Mouse (Mus musculus) liver, embryonic 15.5 days (tissue): ENCODE data around the gene Gm20458. TPM values are rescaled to one million over a fixed set of nuclear protein-coding genes. Genes with fewer than 3 reads are reported as not detected.

ENCODE experiments used
- ATAC-seq: fragments of 200-750 bp; cut with Nextera tagmentation; 2 replicates; pipeline ENCODE4 v1.8.0; 2017; ENCODE audit warnings: moderate number of reproducible peaks, mild to moderate bottlenecking, moderate library complexity; ENCODE audit not compliant: insufficient read depth
- H3K27ac ChIP-seq: fragments of 300-500 bp; sonication (generic); replicated peaks from 2 replicates; pipeline ENCODE4 v1.5.1; 2015; ENCODE audit warnings: mild to moderate bottlenecking, inconsistent platforms
- H3K27me3 ChIP-seq: fragments of 300-500 bp; sonication (generic); 2 replicates; pipeline ENCODE4 v1.6.1; 2015; ENCODE audit warnings: mild to moderate bottlenecking, inconsistent platforms
- H3K36me3 ChIP-seq: fragments of 300-500 bp; sonication (generic); replicated peaks from 2 replicates; pipeline ENCODE4 v1.6.1; 2015; ENCODE audit warnings: moderate library complexity, mild to moderate bottlenecking, inconsistent platforms
- H3K4me1 ChIP-seq: fragments of 300-500 bp; sonication (generic); replicated peaks from 2 replicates; pipeline ENCODE4 v1.6.1; 2015; ENCODE audit warnings: inconsistent platforms
- H3K4me2 ChIP-seq: fragments of 300-500 bp; sonication (generic); 2 replicates; pipeline ENCODE4 v1.6.1; 2015; ENCODE audit warnings: moderate library complexity, mild to moderate bottlenecking, inconsistent platforms
- H3K4me3 ChIP-seq: fragments of 300-500 bp; sonication (generic); replicated peaks from 2 replicates; pipeline ENCODE4 v1.5.1; 2015; ENCODE audit warnings: mild to moderate bottlenecking, inconsistent platforms
- H3K9ac ChIP-seq: fragments of 300-500 bp; sonication (generic); 2 replicates; pipeline ENCODE4 v1.6.1; 2015; ENCODE audit warnings: moderate library complexity, mild to moderate bottlenecking, inconsistent platforms
- H3K9me3 ChIP-seq: fragments of 300-500 bp; sonication (generic); replicated peaks from 2 replicates; pipeline ENCODE4 v1.6.1; 2016; ENCODE audit warnings: inconsistent platforms
- whole genome bisulfite sequencing: fragments of 180-500 bp; shearing (Covaris S2); methylation state at CpG from one replicate; pipeline ENCODE4 v1.1.7; 2015; ENCODE audit warnings: mixed read lengths; ENCODE audit not compliant: insufficient replicate concordance; 5-methylcytosine and 5-hydroxymethylcytosine counted together
- polyA plus RNA-seq: library from polyadenylated mRNA; unstranded; fragments of >200 nt; fragmentation: Nextera tagmentation; extraction: Ambion mirVana; gene quantifications from 2 replicates; pipeline ENCODE4 v1.2.1, GENCODE M21; 2015

Gene Gm20458
- polyA plus RNA-seq, 1 experiment from 2014 or later: 5.0 TPM

DNA sequence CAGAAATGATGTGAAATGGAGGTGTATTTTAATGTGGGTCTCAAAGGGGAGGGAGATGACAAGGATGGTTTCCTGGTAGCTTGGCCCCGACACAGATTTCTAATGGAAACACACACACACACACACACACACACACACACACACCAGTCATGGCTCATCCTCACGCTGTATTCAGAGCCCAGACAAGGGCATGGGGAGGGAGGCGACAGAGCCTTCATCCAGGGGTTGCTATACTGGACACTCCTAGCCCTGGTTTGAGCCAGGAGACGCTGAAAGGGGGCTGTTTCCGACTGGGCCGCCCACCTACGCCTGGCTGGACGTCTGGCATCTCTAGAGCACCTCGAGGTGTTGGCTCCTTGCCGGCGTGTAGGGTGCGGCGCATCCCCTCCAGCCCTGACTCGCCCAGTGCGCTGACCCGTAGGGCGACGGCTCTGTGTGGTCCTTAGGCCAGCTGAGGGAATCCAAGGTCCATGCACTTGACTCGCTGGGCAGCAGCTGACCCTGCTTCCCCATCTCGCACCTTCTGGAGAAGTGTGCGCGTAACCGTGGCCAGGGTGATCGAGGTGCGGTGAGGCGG, 25.0 kb downstream of the Gm20458 start, which contains the start of gene Dbndd2:
Dbndd2 (plus strand) TSS at position 426 of the 577 bp plus-strand sequence.
- no peaks in the 10 kb centered on the region for H3K9me3 ChIP-seq
- H3K27ac ChIP-seq: no peak within 1 kb of the TSS
- no peaks in the 10 kb centered on the region; the same call in 1 of the 2 replicates for H3K36me3 ChIP-seq
- H3K4me1 ChIP-seq: peaks cover 5% of the 10 kb centered on the region; the same call in 1 of the 2 replicates
- peak within 1 kb of the TSS; percentile 59 for H3K4me3 ChIP-seq
- H3K4me2 ChIP-seq: peak within 1 kb of the TSS; percentile 72
- H3K27me3 ChIP-seq: peaks cover 50% of the 10 kb centered on the region
- WGBS: 5% methylated on average over 26 of the region's 26 CpGs
- no peak within 1 kb of the TSS for H3K9ac ChIP-seq
- ATAC-seq: 0 out of 2 replicates have a peak, but pooled peaks have one; percentile 35

DNA sequence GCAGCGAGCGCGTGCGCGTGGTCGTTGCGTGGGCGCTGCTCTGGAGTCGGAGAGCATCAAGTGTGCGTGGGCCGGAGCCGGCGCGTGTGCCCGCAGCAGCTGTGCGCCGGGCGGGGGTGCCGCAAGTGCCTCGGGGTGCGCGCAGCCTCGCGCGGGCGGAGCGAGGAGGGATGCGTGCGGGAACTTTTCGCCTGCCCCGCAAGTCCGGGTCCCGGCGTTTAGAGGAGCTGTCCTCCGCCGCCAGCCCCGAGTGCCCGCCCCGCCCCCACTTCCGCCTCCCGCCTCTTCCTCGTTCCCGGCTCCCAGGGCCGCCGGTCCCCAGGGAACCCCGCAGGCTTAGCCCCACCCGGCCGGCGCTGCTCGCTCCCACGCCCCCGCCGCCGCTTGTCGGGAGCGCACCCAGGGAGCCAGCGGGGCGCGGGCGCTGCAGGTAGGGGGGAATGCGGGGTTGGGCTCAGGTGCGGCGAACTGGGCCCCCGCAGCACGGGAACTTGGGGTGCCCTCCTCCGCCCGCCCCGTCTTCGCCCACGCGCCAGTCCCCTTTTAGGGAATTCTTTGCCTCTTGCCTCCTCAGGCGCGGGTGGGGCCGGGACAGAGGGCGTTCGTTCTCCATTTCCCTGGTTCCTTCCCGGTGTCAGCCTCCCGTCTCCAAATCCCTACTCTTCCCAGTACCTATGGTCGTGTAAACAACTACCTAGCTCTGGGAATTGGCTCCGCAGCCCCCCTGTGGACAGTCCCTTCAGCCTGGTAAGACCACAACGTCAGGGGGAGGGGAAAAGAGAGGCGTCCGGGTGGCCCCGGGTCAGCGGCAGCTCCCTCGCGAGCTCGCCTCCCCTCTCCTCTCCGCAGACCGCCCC, 25.7 kb downstream of the Gm20458 start:
- Histone ChIP-seq H3K4me2 (peak overlapping the region; percentile 72), H3K4me1 (peaks cover 5% of the 10 kb centered on the region; the same call in 1 of the 2 replicates), H3K9me3 (no peaks in the 10 kb centered on the region), H3K27me3 (peaks cover 50% of the 10 kb centered on the region), H3K27ac (no peak overlapping the region), H3K9ac (no peak overlapping the region), H3K4me3 (peak overlapping the region; percentile 59), H3K36me3 (no peaks in the 10 kb centered on the region; the same call in 1 of the 2 replicates)
- under 1% methylated on average over 86 of the region's 90 CpGs for WGBS
- peak; percentile 40 for ATAC-seq

DNA sequence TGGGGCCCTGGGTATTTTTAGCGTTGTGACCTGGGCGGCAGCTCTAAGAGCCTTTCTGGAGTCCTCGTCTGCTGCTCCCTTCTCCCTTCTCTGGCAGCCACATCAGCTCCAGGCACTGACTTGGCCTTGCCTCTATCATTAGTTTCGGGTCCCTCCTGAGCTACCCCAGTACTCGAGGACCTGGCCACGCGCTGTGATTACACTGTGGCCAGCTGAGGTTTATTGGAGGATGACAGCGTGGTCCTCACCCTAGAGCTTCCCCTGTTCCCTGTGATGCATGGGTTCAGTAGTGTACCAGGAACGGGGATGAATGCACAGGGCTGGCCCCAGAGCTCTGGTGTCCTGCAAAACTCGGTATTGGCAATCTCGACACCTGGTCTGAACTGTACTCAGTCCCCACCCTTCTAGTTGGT, 26.4 kb downstream of the Gm20458 start:
- Histone ChIP-seq H3K9ac (no peak overlapping the region), H3K4me2 (peak overlapping the region; percentile 72), H3K27ac (no peak overlapping the region), H3K4me3 (peak overlapping the region; percentile 59), H3K36me3 (no peaks in the 10 kb centered on the region; the same call in 1 of the 2 replicates), H3K9me3 (no peaks in the 10 kb centered on the region), H3K27me3 (peaks cover 50% of the 10 kb centered on the region), H3K4me1 (peaks cover 5% of the 10 kb centered on the region; the same call in 1 of the 2 replicates)
- 13% methylated on average over 11 of the region's 11 CpGs for WGBS
- no peak for ATAC-seq

DNA sequence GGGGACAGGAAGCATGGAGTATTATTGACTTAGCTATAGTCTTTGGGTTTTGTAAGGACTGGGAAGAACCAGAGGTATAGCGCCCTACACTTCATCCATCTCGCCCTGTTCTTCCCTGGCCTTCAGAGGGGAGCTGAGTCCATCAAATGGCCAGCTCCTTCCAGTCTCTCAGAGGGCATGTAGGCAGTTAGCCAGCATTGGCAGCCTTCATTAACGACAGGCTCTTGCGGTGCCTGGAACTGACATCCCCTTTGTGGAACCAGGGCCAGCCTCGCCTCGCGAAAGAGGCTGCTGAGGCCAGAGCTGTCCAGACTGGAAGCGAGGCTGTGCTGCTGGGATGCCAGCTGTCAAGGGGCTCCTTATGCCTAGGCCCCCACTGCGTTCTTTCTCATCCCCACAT, 27.0 kb downstream of the Gm20458 start:
- ATAC-seq: no peak
- H3K27me3 ChIP-seq: peaks cover 50% of the 10 kb centered on the region

DNA sequence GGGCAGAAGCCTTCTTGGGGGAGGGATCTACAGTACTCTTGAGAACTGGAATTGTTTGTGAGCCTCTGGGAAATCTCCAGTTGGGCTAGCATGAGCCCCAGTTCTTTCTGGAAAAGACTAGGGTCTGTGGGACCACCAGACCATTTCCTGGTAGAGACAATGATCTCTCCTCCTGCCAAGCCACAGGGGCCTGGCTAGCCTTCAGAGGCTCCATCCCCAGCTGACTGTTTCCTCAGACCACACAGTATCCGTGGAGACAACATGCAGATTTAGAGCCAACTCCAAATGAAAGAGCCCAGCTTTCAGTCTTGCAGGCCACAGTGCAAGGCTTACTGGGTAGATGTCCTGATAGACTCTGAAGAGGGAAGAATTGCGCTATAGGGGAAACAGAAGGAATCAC, 33.4 kb downstream of the Gm20458 start:
- ATAC-seq: no peak
- Histone ChIP-seq H3K36me3 (peaks cover under 1% of the 10 kb centered on the region; the same call in 1 of the 2 replicates), H3K27ac (no peak overlapping the region), H3K27me3 (no peaks in the 10 kb centered on the region), H3K9me3 (no peaks in the 10 kb centered on the region), H3K4me2 (no peak overlapping the region), H3K4me3 (no peak overlapping the region), H3K4me1 (peaks cover 21% of the 10 kb centered on the region), H3K9ac (no peak overlapping the region)
- 41% methylated on average over 2 of the region's 2 CpGs for WGBS

More for the DNA sequence above, 27.0 kb downstream of the Gm20458 start:
- no peaks in the 10 kb centered on the region; the same call in 1 of the 2 replicates for H3K36me3 ChIP-seq
- H3K4me2 ChIP-seq: no peak overlapping the region
- no peaks in the 10 kb centered on the region for H3K9me3 ChIP-seq
- WGBS: 45% methylated on average over 9 of the region's 9 CpGs
- no peak overlapping the region for H3K9ac ChIP-seq
- no peak overlapping the region for H3K4me3 ChIP-seq
- H3K27ac ChIP-seq: no peak overlapping the region
- peaks cover 5% of the 10 kb centered on the region; the same call in 1 of the 2 replicates for H3K4me1 ChIP-seq

DNA sequence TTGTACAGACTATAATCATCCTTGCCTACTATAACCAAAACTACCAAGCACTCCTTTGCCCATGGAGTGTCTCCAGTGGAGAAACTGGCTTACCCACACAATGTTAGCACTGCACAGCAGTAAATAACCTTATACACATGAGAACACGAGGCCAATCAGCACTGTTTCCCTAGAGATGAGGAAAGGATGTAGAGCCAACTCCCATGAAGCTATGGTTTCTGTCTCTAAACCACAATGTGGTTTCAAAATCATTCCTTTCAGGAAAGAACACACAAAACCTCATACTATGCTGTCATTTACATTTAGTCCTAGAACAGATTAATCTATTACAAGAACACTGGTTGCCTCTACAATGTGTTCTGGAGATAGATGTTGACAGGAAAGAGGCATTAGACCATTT, 35.6 kb downstream of the Gm20458 start:
- WGBS: 18% methylated on average over 1 of the region's 1 CpGs
- ATAC-seq: no peak
- Histone ChIP-seq H3K4me1 (peaks cover 23% of the 10 kb centered on the region), H3K9me3 (no peaks in the 10 kb centered on the region), H3K27me3 (no peaks in the 10 kb centered on the region), H3K36me3 (peaks cover 16% of the 10 kb centered on the region), H3K4me3 (0 out of 2 replicates have a peak overlapping the region, but pooled peaks have one; percentile 88), H3K9ac (no peak overlapping the region), H3K4me2 (peak overlapping the region; percentile 91; the same call in 1 of the 2 replicates), H3K27ac (no peak overlapping the region)

DNA sequence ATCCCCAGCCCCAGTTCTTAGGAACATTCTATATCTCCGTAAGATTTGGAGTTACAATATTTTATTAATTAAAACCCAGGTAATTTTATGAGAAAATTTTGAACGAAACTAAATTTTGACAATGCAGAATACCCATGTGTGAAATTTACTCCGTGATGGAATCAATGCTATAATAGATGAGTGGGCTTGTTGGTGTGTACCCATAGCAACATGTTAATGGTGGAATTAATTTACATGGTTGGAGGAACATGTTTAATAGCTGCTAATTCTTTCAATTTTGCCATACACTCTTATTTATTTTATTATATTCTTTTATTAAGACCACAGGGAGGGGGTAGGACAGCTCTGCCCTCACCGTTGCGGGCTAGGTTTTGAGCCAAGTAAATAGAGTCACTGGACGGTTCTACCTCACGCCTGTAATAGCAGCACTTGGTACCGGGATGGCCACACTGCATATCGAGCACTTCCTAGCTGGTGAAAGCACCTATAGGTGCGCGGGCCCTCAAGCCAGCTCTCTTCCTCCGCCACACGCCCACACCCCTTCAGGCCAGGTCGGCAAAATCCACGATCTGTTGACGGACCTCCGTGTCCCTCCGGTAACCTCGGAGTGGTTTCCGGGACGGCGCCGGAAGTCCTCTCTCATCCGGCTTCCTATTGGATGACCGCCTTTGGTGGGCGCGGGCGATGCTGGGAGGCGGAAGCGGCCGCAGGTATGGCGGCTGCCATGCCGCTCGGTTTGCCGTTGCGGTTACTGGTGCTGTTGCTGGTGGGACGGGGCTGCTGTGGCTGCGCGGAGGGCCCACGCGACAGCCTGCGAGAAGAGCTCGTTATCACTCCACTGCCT, 36.3 kb downstream of the Gm20458 start, which contains the start of gene Pigt:
Pigt (plus strand) TSS at position 674 of the 844 bp plus-strand sequence.
- Histone ChIP-seq H3K4me1 (peaks cover 23% of the 10 kb centered on the region), H3K4me3 (peak within 1 kb of the TSS; percentile 88), H3K9me3 (no peaks in the 10 kb centered on the region), H3K4me2 (peak within 1 kb of the TSS; percentile 91), H3K36me3 (peaks cover 22% of the 10 kb centered on the region), H3K27ac (peak within 1 kb of the TSS; percentile 56; the same call in 1 of the 2 replicates), H3K27me3 (no peaks in the 10 kb centered on the region), H3K9ac (peak within 1 kb of the TSS; percentile 70)
- peak; percentile 90 for ATAC-seq
- 3% methylated on average over 43 of the region's 43 CpGs for WGBS

DNA sequence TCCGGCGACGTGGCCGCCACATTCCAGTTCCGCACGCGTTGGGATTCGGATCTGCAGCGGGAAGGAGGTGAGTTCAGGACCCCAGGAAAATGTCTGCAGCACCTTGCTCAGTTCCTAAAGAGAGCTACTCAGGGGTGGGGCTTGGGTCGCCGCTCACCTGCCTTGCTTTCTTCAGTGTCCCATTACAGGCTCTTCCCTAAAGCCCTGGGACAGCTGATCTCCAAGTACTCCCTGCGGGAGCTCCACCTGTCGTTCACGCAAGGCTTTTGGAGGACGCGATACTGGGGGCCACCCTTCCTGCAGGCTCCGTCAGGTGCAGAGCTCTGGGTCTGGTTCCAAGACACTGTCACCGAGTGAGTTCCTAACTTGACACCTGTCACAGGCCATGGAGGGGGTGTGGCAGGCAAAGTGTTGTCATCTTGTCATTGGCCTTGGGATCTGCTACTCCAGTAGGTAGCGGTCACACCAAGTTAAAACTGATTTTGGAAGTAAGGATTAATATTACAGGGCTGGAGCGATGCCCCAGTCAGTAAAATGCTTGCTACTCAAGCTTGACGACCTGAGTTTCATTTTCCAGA, 37.0 kb downstream of the Gm20458 start:
- peak; percentile 44 for ATAC-seq
- peak overlapping the region; percentile 88 for H3K4me3 ChIP-seq

DNA sequence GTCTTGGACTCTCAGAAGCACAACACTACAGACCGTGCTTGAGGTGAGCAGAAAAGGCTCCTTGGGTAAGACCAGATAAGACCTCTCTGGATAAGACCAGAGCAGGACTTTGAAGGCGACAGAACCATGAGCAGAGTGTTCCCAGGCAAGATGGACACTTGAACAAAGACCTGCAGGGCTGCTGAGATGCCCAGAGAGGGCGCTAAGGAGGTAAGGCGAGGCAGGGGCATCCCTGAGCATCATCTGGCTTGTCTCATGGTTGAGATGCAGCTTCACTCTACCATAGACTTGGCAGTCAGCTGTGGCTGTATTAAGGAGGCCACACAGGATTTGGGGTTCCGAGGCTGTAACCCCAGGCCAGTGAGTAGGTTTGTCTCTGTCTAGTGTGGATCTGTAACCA, 38.5 kb downstream of the Gm20458 start:
- no peak overlapping the region for H3K27ac ChIP-seq
- H3K9ac ChIP-seq: no peak overlapping the region
- no peak overlapping the region for H3K4me2 ChIP-seq
- peaks cover 44% of the 10 kb centered on the region for H3K36me3 ChIP-seq
- no peak for ATAC-seq
- no peak overlapping the region for H3K4me3 ChIP-seq
- peaks cover 23% of the 10 kb centered on the region for H3K4me1 ChIP-seq
- no peaks in the 10 kb centered on the region for H3K27me3 ChIP-seq
- H3K9me3 ChIP-seq: no peaks in the 10 kb centered on the region; the same call in 1 of the 2 replicates
- 60% methylated on average over 5 of the region's 5 CpGs for WGBS

More for the DNA sequence above, 37.0 kb downstream of the Gm20458 start:
- H3K27me3 ChIP-seq: no peaks in the 10 kb centered on the region
- peaks cover 29% of the 10 kb centered on the region for H3K36me3 ChIP-seq
- no peaks in the 10 kb centered on the region for H3K9me3 ChIP-seq
- WGBS: 4% methylated on average over 21 of the region's 21 CpGs
- H3K27ac ChIP-seq: 0 out of 2 replicates have a peak overlapping the region, but pooled peaks have one; percentile 9
- peak overlapping the region; percentile 70 for H3K9ac ChIP-seq
- peak overlapping the region; percentile 91 for H3K4me2 ChIP-seq
- H3K4me1 ChIP-seq: peaks cover 23% of the 10 kb centered on the region

DNA sequence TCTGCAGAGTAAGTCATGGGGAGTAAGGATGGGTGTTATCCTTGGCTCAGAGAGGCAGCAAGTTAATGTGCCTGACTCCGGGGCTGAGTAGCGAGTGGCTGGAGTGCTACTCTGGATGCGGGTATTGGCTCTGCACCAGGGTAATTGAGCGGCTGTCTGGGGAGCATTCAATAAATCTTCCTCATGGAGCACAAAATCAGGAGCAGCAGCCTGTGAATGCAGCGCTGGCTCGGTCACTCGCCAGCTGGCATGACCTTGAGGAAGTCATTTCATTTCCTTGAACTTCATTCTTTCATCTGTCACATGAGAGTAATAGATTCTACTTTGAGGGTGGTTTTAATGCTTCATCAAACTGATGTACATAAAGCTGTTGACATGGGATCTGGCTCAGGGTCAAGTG, 39.7 kb downstream of the Gm20458 start:
- ATAC-seq: no peak
- H3K4me1 ChIP-seq: peaks cover 23% of the 10 kb centered on the region
- no peaks in the 10 kb centered on the region for H3K27me3 ChIP-seq
- H3K9ac ChIP-seq: no peak overlapping the region
- no peak overlapping the region for H3K4me3 ChIP-seq
- H3K27ac ChIP-seq: no peak overlapping the region
- no peak overlapping the region for H3K4me2 ChIP-seq
- H3K36me3 ChIP-seq: peaks cover 54% of the 10 kb centered on the region
- no peaks in the 10 kb centered on the region; the same call in 1 of the 2 replicates for H3K9me3 ChIP-seq
- WGBS: 82% methylated on average over 7 of the region's 7 CpGs
